Mouse (Mus musculus) activated CD4-positive, CD25-positive, alpha-beta regulatory T cell, adult 4 months (primary cell): Measurements from ENCODE around the gene Acp2. TPM values are rescaled to one million over a fixed set of nuclear protein-coding genes. Genes with fewer than 3 reads are reported as not detected.
A peak's percentile ranks its signal among the peaks of the same experiment; 100 is the strongest.

Experiments
- ATAC-seq: one replicate; pipeline ENCODE4 v1.8.0; 2017
- polyA plus RNA-seq, 2 experiments: library from polyadenylated mRNA; unstranded; fragments of 100-300 nt; shearing (Covaris generic); gene quantifications; one replicate each; pipeline ENCODE4 v1.2.1; 2017

Gene Acp2
- polyA plus RNA-seq, result 10 to 100 TPM; 12.9 to 15.5 TPM

DNA sequence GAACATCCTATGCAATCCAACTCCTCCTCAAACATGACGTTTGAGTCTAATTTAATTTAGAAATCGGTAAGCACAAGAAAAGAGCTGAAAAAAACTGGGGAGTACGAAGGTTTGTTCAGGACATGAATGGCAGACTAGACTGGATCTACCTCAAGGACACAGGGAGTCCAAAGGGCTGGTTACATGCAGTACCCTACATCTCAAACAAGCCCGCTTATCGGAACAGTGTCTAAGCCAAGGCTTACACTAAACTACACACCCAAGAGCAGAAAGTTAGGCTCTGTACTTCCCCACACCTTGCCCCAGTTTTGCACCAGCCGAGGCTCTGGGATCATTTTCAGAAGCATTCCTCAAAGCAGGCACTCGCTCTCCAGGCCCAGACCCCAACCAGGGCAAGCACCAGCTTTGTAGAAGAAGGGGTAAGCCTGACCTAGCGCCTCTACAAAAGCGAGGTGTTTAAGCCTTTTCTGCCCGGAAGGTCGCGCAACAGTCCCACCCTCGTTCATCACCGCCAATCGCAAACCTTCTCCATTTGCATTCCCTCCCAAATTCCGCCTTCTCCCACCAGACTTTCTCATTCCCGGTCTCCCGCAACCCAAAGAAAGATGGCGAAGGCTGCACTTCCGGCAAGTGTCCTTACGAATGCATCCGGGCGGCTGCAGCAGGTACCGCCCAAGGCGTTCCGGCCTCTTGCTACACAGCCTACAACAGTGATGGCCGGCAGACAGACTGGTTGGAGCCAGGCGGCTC lies at the start of gene Acp2, which contains the start of gene Nr1h3:
TSS of gene Acp2 (plus strand) at position 664 of the 750 bp plus-strand sequence.
TSS of gene Nr1h3 (minus strand) at position 613 of the 750 bp plus-strand sequence.
- ATAC-seq, result peak; percentile 85

DNA sequence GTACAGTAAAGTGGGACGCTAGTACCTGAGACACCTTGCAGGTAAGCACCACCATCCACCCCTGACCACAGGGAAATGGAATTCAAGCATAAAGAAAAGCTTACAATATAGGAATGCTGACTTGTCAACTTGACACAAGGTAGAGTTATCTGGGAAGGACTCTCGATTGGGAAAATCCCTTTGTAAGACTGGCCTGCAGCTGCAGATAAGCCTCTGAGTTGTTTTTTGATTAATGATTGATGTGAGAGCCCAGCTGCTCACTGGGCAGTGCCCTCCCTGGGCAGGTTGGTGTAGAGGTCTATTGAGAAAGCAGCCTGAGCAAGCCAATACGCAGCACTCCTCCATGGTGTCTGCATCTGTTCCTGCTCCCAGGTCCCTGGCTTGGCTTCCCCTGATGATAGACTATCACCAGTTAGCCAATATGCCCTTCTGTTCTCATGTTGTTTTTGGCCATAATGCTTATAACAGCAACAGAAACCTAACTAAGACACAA lies 49.8 kb upstream of the Acp2 start:
- no peak for ATAC-seq

DNA sequence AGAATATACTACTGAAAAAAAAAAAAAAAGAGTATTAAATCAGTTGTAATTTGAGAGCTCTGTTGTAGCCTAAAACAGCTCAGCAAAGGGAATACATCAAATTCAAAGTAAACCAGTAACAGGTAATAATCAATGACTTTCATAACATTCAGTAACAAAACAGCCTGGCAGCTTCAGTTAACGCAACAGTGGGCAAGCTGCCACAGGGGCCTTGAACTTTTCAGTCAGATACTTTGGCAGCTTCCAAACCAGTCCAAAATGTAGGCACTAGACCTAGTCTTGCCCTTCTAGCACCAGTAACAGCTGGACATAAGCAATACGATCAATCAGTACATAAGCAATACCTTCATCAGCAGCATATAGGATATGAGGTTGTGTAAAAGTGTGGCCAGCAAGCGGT lies 48.6 kb upstream of the Acp2 start:
- no peak for ATAC-seq

DNA sequence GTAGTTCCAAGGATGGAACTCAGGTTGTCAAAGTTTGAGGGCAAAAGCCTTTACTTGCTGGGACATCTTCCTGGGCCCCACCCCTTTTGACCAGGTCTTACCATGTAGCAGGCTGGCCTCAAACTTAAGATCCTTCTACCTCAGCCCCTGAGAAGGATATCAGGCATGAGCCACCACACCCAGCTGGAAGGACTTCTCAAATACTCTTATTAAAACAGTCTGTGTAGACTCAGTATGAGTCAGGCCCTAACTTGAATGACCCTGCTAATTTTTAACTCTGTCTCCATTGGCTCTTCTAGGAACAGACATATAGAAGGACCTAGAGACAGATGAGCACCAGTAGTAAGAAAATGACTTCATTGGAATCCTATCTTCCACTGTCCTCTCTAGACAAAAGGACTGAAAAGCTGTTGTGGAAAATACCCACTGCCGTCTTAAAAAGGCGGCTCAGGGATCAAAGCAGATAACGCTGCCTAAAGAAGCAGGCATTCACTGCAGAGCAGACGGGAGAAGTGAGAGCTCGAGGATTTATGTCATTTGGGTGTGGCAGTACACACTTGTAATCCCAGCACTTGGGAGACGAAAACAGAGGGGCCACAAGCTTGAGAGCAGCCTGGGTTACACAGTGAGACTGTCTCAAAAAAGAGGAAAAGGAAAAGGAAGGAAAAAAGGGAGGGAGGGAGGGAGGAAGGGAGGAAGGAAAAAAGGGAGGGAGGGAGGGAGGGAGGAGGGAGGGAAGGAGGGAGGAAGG lies 45.5 kb upstream of the Acp2 start:
- no peak for ATAC-seq

DNA sequence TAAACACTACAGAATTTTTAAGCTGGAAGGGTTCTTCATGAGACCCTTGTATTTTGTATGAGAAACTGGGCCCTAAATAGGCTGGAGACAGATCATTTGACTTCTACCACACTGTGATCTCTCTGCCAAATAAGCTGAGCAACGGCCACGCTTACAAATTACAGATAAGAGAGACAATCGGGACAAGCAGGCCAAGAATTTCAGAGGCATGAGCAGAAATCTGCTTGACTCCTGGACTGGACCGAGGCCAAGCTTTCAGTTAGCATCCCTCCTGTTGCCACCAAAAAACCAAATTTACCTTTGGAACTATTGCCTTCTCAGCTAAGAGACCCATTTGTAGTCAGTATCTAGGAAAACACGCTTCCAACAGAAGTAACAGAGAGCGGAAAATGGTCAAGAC lies 42.1 kb upstream of the Acp2 start:
- no peak for ATAC-seq

DNA sequence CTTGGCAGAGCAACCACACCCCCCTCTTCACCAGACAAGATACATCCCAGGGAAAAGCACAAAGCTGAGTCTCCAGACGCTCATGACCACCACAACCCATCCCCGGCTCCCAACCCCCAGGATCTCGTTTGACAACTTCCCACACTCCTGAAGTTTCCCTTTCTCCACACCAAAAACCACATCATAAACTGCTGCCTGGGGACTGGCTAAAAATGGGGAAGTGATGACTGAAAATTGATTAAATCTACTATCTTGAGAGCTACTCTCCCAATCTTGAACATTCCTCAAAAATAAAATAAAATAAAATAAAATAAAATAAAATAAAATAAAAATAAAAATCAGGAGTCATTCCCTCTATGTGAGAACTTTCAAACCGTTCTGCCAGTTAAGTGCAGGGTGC lies 39.7 kb upstream of the Acp2 start:
- no peak for ATAC-seq

DNA sequence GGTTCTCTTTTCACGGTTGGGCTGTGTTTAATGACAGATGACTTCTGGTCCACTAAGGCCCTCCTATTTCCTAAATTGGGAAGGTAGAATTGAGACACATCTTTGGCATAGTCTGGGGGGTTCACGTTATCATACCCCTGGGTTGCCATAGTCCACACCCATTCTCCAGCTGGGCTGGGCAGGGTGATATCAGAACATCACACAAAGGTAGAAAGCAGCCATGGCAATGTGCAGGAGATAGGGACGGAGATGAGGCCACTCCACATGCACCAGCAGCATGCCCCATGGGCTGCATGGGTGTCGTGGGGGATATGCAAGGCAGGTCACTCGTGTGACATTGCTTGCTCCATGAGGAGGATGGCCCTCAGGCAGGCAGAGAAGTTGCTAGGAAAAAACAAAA lies 39.2 kb upstream of the Acp2 start:
- no peak for ATAC-seq

DNA sequence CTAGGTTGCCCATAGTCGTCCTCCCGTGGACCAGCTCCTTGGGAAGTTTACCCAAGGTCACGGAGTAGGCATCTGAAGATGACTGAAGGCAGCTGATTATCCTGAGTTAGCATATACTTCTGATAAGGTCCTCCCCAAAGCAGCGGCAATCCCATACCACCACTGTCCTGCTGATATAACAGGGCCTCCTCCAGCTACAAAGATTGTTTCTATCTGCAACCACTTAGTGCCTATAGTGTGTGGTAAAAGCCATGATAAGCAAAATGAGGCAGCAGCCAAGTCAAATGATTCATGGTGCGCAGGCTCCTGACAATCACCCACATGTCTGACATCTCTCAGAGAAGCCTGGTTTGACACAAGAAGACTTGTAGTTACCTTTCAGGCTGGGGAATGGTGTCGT lies 37.7 kb upstream of the Acp2 start:
- ATAC-seq, result no peak

DNA sequence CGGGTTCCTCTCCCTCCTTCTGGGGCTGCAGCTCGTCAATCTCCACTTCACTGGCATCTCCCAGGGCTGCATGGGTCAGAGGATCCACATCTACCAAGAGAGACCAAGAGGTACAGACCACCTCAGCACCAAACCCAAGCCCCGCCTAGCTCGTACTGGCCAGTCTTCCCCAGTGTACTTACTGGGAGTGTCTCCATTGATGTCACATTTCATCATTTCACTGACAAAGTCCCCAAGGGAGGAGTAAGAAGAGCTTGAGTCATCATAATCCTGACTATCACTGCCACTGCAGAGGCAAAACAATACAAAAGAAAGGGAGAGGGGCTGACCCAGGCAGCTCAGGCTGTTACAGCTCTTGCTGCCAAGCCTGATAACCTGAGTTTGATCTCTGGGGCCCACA lies 35.1 kb upstream of the Acp2 start:
- no peak for ATAC-seq

DNA sequence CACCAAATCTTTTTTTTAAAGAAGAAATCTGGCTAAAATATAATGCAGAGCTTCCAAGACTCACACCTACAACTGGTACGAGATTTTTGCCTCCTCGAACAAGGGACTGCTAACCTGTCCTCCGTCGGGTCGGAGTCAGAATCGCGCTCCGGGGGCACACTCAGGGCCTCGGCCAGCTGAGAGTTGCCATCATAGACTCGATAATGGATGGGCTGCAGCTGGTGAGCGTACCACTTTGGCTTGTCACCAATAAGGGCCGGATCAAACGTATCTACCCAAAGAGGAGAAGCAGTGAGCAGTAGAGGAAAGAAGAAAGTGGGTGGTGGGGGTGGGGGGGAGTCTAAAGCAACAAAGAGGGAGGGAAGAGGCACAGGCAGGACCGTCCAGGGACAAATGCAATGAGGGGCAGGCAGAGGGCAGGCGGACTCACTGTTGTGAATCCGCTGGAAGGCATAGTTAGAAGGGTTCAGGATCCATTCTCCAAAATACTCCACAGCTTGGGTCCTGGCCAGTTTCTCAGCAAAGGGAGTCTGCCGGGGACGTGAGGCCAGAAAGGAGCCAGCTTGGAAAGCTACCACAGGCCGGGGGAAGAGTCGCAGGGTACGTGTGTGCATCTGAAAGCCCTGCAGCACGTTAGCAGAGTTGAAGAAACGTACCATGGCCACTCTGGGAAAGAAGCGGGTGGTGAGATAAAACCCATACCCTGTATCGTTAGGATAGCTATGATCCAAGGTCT lies 32.9 kb upstream of the Acp2 start:
- no peak for ATAC-seq

DNA sequence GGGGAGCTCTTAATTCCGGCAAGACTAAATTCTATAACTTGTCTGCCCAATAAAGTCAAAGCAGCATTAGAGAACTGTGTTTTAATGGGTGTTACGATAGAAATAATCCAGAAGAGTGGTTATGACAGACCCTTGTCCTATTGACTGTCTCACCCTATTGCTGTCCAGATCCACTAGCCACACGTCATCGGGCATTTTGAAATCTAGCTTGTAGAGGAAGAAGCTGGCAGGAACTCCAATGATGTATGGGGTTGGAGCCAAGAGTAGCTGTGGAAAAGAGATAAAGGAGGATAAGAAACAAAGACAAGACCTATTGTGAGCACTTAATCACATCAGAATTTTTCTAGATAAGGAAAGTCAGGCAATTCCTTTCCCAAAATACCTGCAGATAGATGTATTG lies 27.2 kb upstream of the Acp2 start:
- no peak for ATAC-seq

DNA sequence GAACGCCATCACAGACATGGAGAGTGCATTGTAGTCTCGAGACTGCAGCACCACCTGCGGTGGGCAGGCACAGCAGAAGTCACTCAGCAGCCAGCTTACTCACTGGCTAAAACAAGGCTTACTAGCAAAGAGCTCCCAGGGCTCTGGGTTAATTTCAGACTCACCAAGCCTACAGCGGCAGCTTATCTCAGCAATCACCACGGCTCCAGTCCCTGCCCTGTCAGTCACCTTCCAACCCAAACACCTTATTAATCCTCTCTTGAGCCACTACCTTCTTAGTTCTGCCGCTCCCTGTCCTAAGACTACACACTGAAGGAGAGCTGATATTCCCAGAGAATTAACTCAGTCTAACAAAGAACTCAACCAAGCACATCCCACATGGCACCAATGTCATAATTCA lies 26.5 kb upstream of the Acp2 start:
- ATAC-seq, result no peak

DNA sequence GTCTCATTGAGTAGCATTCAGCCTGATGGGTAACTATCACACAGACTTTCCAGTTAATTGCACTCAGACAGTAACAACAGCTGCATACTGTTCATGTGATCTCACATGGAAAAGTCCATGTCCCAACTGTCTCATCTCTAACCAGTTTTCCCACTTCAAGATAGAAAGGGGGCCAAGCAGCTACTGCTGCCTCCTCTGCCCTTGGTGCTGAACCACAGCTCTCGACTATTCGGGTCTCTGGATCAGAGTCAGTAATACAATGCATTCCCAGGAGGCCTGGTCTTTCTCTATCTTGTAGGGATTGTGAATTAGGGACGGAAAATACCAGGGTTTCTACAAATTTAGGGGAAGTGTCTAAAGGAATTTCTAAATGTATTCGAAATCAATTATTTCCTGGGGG lies 22.9 kb upstream of the Acp2 start:
- ATAC-seq, result no peak

DNA sequence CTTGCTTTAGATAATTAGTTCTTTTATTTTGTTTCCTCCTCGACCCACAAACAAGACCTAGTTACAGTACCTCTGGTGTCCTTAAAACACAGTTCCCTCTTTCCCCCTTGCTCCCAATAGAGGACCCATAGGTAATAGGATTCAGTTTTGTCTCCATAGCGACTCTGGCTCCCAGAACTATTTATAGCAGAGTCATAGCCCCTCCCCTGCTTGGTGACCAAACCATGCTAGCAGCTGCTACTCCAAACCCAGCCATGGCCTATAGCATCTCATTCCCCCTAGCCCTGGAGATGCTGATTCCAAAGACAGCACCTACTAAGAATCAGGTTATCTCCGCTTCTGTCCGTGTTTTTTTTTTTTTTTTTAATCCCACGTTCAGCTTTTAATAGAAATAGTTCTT lies 22.0 kb upstream of the Acp2 start:
- no peak for ATAC-seq

DNA sequence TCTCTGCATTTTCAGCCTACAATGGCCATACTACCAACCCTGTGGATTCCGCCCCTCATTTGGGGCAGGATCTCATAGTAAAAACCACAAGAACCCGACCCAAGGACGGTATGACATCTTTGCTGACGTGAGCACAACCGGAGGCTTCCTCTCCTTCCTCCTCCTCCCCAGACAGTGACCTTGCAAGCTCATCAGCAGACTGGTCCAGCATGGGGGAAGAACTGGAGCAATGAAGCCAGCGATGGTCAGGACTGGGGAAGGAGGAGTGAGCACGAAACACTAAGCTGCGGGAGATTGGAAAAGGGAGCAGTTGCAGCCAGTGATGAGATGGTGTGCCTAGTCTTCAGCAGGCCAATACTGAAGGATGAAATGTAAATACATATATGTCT lies 20.7 kb upstream of the Acp2 start:
- ATAC-seq, result peak; percentile 26

DNA sequence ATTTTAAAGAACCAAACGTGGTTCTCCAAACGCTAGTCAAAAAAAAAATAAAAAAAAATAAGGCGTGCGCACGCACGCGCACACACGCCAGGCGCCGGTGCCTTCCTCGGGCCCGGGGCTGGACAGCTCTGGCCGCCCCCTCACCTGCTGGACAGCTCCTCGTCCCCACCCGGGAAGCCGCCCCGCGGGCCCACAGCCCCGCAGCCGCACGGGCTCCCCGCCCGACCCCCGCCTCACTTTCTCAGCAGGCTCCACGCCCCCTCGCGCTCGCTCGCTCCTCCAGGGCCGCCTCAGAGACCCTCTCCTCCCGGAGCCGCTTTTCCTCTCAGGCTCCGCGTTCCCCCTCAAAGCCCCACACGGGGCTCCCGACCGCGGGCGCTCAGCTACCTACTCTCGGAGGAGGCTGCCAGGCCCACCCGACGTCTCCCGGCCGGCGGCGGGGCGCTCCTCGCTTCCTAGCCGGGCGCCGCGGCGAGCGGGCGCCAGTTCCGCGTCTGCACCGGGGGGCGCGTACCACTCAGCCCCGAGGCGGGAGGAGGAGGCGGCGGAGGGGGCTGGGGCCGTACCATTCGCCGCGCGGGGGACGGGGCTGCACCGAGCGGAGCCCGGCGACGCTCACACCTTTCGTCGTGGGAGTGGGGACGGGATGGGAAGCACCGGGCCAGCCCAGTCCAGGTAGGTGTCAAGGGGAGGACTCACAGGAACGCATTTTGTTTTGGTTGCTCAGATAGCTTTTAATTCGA lies 20.1 kb upstream of the Acp2 start:
- ATAC-seq, result peak; percentile 62

DNA sequence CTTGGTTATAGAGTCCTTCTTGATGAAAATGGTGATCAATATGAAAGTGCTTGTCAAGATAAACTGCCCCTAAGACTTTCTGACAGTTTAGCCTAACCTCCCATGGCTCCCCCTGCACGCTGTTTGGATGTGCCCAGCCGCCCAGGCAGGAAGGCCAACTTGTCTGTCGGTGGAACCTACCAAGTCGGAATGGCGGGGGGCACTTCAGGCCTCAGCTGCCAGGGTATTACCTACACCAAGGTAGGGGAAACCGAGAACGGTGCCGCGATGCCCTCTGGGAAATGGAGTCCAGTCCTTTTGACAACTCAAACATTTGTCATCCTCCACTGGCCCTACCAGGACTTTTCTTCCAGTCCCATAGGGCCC lies 19.6 kb upstream of the Acp2 start:
- peak; percentile 76 for ATAC-seq

DNA sequence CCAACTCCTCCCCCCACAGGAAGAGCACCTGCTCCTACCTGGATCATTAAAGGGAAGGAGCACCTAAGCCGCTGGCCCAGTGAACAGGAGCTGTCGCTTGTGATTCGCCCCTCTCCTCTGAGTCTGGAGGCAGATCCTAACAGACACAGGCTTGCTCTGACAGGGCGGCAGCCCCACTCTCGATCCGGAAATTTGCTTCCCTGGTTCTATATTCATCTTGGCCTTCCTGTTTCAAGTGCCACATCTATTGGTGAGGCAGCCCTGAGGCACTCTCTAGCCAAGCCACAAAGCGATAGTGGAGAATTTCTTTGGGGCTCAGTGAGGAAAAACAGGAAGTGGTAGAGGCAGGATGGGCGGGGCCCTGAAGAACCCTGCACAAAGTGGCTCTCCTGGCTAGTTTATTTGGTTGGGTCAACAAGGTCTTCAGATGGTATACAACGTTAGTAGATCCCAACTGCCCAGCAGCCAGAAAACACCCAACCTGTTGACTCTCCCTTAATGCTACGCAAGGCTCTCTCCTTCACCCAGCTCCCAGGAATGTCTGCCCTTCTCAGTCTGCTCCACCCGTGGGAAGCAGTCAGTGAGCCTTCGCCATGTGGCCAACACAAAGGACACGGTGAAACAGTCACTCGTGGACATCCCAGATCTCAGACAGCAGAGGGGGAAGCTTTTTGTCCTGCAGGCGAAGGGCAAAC lies 18.8 kb upstream of the Acp2 start, which contains the start of gene Madd:
TSS of gene Madd (minus strand) at position 127 of the 695 bp plus-strand sequence.
- peak; percentile 64 for ATAC-seq

DNA sequence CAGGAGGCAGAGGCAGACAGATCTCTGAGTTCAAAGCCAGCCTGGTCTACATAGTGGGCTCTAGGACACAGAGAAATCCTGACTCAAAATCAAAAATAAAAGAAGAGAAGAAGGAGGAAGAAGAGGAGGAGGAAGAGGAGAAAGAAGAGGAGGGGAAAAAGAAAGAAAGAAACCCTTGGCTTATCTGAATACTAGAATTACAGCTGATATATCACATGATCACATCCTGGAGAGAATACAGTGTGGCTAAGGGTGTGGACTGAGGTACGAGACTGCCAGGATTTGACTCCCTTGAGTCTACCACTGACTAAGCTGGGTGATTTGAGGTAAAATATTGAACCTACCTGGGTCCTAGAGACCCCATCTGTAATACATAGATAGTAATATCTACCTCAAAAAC lies 16.5 kb upstream of the Acp2 start:
- no peak for ATAC-seq

DNA sequence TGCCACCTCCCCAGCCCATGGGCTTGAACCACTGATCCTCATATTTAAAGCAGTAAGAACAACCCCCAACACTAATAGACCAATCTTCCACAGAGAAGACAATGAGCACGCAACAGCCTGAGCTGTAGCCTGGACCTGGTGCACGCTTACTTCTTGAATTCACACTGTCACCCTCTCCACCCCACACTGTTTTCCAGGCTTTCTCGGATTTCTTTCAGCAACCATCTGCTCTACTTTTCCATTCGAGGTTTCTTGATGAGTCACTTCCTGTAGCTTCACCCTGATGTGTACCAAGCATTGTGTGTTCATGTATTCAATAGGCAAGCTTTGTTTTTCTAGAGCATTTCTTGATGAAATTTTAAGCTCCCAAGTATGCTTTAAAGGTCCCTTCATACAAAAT lies 15.3 kb upstream of the Acp2 start:
- ATAC-seq, result peak; percentile 15

DNA sequence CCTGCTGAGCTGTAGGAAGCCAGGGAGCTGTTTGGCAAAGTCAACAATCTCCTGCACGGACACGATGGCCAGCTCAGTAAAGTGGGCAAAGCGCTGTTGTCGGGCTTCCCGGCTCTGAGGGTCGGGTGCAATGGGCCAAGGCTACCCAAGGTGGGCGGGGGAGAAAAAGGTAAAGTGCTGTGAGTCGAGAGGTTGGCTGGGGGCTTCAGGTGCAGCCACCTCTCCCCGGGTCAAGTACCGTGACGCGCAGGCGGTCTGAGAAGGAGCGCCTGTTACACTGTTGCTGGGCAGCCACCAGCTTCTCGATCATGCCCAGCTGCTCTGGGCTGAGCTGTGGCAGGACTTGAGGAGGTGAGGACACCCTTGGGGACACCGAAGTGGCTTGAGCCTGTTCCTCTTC lies 12.2 kb upstream of the Acp2 start:
- no peak for ATAC-seq
